Mouse (Mus musculus) layer of hippocampus, adult 6 months (tissue): ENCODE measurements around the gene Antxr1. TPM values are rescaled to one million over a fixed set of nuclear protein-coding genes. Genes with fewer than 3 reads are reported as not detected.

Experiments
- long read RNA-seq, 2 experiments: library from polyadenylated mRNA; unstranded; transcript quantifications; one replicate each; pipeline ENCODE4 v2.0.0; 2019 to 2020
- polyA plus RNA-seq: library from polyadenylated mRNA; unstranded; fragments of <200 nt; fragmentation: Nextera tagmentation; gene quantifications from 2 replicates; pipeline ENCODE4 v1.2.3, GENCODE M21; 2021

Antxr1 gene
- polyA plus RNA-seq: 2.5 TPM in 2 replicates
- long read RNA-seq, experiment 1, partial matches to known transcripts: 0 of 5 reads
- long read RNA-seq, experiment 1, other reads (novel, unspliced or antisense): 5 of 5 reads
- long read RNA-seq, experiment 2, partial matches to known transcripts: 1 of 9 reads
- long read RNA-seq, experiment 2, other reads (novel, unspliced or antisense): 6 of 9 reads

DNA sequence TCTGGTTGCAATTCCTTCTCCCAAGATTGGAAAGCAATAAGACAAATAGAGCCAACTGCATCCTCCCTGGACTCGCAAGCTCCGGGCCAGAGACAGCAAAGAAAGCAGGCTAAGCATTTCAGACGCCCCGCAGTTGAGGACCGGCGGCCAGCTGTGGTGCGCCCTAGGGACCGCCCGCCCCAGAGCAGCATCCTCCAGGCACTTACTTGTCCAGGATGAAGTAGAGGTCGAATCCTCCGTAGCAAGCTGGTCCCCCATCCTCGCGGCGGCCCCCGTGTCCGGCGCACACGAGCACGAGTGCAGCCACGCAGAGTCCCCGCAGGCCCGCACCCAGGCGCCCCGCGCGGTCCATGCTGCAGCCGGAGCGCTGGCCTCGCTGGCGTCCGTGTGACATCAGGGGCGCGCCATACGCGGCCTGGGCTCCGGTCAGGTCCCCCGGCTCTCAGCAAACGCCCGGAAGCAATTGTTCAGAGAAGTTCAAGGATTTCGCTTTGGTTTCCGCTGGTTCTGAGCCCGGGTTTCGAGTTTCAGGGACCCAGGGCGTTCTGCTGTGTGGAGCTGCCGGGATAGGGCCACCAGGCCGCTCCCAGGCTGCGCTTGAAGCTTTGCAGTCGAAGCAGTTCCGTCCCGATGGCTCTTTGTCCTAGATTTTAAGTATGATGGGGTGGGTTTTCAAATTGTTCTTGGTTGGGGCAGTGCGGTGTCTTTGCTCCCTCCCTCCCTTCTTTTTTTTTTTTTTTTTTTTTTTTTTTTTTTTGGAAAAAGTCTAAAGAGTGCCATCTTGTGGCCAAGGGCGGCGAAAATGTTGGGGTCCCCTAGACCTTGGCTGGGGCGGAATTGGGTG, at the start of gene Antxr1:
Gene Antxr1 (minus strand): TSS at position 731 of the 844 bp plus-strand sequence.

DNA sequence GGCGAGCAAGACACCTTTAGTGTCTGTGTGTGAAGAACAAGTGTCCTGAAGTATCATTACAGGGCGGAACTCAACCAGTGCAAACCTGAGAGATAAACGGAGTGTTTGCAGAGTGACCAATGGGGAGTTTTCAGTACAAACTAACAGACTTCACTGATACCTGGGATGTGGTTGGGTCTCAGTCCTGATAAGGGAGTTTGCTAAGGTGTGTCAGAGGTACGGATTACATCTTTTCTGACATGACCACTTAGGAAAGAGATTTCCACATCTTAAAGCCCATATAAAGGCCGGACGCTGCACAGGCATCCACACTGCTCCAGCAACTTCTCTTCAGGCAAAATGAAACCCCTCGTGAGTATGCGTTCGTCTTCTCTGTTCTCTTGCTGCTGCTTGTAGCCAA, 37.4 kb upstream of the Antxr1 start, which contains the start of gene Gkn2:
Gene Gkn2 (plus strand): TSS at position 301 of the 400 bp plus-strand sequence.

DNA sequence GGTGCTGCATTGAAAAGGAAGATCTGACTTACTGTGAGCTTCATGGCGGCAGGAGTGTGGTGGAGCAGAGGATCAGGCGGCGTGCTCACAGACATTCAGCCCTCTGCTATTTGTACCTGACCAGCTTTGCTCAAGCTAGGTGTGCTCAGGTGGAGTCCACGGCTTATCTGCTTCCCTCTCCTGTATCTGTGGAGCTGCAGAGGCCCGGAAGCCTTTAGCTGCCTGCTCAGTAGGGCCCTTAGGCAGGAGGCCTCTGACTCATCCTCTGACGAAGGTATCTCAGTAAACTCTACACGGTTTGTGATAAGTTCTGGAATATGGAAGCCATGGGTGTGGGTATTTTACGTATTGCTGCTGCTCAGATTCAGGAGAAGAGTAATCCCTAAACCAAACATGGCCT, 15.2 kb upstream of the Antxr1 start, which contains the start of gene Gkn1:
Gene Gkn1 (minus strand): TSS at position 114 of the 400 bp plus-strand sequence.

DNA sequence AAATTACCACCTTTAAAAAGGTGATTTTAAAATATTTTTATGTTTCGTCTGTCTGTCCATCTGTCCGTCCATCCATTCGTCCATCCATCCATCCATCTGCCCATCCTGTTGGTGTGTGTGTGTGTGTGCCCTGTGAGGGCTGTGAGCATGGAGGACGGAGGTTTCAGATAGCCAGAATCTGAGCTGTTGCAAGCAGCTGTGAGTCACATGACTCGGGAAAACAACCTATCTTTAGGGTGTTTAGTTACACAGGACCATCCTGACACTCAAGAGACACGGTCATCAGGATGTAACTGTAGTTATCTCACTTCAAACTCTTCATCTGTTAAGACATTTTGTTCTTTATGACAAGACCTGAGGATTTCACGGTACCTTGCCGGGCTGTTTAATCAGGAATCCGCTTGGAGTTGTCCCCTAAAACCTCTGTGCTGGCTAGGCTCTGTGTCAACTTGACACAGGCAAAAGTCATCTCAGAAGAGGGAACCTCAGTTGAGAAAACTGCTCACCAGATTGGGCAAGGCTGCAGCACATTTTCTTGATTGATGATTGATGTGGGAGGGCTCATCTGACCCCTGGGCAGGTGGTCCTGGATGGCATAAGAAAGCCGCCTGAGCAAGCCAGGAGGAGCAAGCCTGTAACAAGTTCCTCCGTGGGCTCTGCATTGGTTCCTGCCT, 231.4 kb downstream of the Antxr1 start, which contains the start of gene D6Ertd527e:
Gene D6Ertd527e (plus strand): TSS at position 624 of the 674 bp plus-strand sequence.

Other genes with a start within 250 kb of the Antxr1 start
- gene D6Ertd527e, start 231.1 kb downstream of the Antxr1 start, polyA plus RNA-seq: 0.06 and 0.13 TPM in 2 replicates
- not detected in 2 replicates for gene Gkn1, start 15.1 kb upstream of the Antxr1 start, polyA plus RNA-seq
- gene Gkn2, start 37.5 kb upstream of the Antxr1 start, polyA plus RNA-seq: not detected in 2 replicates
- gene Gkn3, start 53.1 kb upstream of the Antxr1 start, polyA plus RNA-seq: 9.9 and 13.1 TPM in 2 replicates
- gene Bmp10, start 93.2 kb upstream of the Antxr1 start, polyA plus RNA-seq: not detected in 2 replicates
- gene Arhgap25, start 197.4 kb upstream of the Antxr1 start, polyA plus RNA-seq: 1.8 and 2.5 TPM in 2 replicates